Mouse (Mus musculus): ENCODE data around the gene Id2. TPM values are rescaled to one million over a fixed set of nuclear protein-coding genes. Genes with fewer than 3 reads are reported as not detected.

The Id2 gene
- polyA plus RNA-seq, 1 experiment from 2014 or later: 198 TPM

DNA sequence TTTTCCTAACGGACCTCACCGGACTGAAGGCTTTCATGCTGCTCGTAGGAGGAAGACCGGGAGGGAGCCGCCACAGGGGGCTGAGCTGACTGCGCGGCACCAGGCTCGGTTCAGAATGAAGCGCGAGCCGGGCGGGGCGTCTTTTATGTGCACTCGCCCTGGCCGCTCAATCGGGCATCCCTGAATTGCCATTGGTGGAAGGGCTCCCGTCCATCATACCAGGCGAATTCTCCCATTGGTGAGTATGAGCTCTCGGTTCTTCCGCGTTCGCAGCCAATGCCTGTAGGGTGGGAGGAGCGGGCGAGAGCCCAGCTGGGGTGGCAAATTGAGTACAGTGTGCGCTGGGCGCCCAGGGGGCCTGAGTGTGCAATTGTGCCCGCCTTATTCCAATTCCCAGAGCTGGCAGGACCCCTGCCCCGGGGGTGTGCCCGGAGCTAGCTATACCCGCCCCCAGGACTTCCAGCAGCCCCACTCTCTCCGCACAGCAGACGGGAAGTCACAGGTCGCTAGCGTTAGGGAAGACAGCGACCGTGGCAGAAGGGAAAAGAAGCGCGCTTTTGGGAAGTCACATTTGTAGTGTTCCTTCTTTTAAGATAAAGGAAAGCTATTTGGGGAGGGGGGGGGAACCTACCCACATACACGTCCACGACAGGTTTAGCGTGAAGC is 833 bp downstream of the Id2 start:
- H3K4me1 ChIP-seq (replicated peaks; ENCODE audit: control insufficient read depth, insufficient read depth, low read length): peaks cover 36% of the 10 kb centered on the region; the same call in 1 of the 2 replicates
- H3K4me2 ChIP-seq (ENCODE audit: low read depth, low read length, severe bottlenecking): peak overlapping the region; percentile 92
- no peaks in the 10 kb centered on the region for H3K36me3 ChIP-seq (ENCODE audit: control insufficient read depth, insufficient read depth, low read length)
- ATAC-seq (replicated peaks; ENCODE audit: low FRiP score) (peak; percentile 84), DNase-seq (ENCODE audit: low spot score) (peak; percentile 96)
- peaks cover 5% of the 10 kb centered on the region for H3K27me3 ChIP-seq (ENCODE audit: control insufficient read depth, insufficient read depth, low read length)
- H3K4me3 ChIP-seq (ENCODE audit: low read depth, low read length): peak overlapping the region; percentile 71
- H3K9ac ChIP-seq (ENCODE audit: low read length): peak overlapping the region; percentile 72
- under 1% methylated on average over 41 of the region's 41 CpGs for WGBS
- no peaks in the 10 kb centered on the region for H3K9me3 ChIP-seq (ENCODE audit: control insufficient read depth, low read length)
- peak overlapping the region; percentile 57 for H3K27ac ChIP-seq (ENCODE audit: low read depth, low read length)

DNA sequence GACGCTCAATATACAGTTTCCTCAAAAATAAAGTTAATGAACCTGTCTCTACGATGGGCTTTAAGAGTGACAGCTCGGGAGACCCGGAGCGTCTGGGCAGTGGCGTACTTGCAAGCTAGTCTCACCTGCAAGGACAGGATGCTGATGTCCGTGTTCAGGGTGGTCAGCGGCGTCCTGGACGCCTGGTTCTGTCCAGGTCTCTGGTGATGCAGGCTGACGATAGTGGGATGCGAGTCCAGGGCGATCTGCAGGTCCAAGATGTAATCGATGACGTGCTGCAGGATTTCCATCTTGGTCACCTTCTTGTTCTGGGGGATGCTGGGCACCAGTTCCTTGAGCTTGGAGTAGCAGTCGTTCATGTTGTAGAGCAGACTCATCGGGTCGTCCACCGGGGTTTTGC is 1.4 kb downstream of the Id2 start:
- Histone ChIP-seq H3K27ac (ENCODE audit: low read depth, low read length) (peak overlapping the region; percentile 57; the same call in 1 of the 2 replicates), H3K4me3 (ENCODE audit: low read depth, low read length) (peak overlapping the region; percentile 71), H3K9me3 (ENCODE audit: control insufficient read depth, low read length) (no peaks in the 10 kb centered on the region), H3K27me3 (ENCODE audit: control insufficient read depth, insufficient read depth, low read length) (peaks cover 5% of the 10 kb centered on the region), H3K9ac (ENCODE audit: low read length) (peak overlapping the region; percentile 72), H3K36me3 (ENCODE audit: control insufficient read depth, insufficient read depth, low read length) (no peaks in the 10 kb centered on the region), H3K4me2 (ENCODE audit: low read depth, low read length, severe bottlenecking) (peak overlapping the region; percentile 92), H3K4me1 (replicated peaks; ENCODE audit: control insufficient read depth, insufficient read depth, low read length) (peaks cover 34% of the 10 kb centered on the region; the same call in 1 of the 2 replicates)
- ATAC-seq (replicated peaks; ENCODE audit: low FRiP score) (peak; percentile 2; the same call in 1 of the 2 replicates), DNase-seq (ENCODE audit: low spot score) (no peak)
- under 1% methylated on average over 19 of the region's 19 CpGs for WGBS

DNA sequence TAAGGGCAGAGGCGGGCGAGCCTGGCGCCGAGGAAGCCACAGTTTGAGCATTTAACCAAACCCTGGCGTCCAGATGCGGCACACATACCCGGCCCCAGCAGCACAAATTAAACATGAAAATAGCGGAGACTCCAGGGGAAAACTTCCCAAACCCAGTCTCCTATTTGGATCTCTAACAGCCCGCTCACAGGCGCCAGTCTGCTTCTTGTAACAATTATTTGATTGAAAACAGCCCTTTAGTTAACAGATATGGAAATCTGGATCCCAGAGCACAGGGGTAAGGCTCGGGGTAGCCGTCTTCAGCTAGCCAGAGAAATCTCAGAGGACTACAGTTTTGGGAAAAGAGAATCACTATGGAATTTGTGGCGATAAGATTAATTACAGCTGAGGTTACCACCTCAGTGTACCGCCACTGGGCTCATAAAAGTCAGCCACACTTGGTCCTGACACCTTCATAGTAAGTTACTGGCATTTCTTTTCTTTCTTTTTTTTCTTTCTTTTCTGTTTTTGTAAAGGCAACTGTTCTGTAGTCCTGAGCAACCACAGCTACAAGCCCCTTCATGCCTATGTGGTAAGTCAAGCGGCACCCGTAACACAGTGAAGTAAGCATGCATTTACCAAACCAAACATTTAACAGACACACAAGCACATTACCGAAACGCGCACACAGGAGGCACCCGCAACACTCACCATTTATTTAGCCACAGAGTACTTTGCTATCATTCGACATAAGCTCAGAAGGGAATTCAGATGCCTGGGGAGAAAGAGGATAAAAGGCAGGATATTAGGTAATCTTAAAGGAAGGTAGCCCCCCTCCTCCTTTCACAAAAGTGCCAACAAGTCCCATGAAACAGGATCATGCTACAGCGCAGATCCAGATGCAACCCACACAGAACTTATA is 2.1 kb downstream of the Id2 start:
- peak overlapping the region; percentile 92 for H3K4me2 ChIP-seq (ENCODE audit: low read depth, low read length, severe bottlenecking)
- H3K36me3 ChIP-seq (ENCODE audit: control insufficient read depth, insufficient read depth, low read length): no peaks in the 10 kb centered on the region
- no peak for DNase-seq (ENCODE audit: low spot score)
- 0% methylated on average over 22 of the region's 22 CpGs for WGBS
- peaks cover 31% of the 10 kb centered on the region; the same call in 1 of the 2 replicates for H3K4me1 ChIP-seq (replicated peaks; ENCODE audit: control insufficient read depth, insufficient read depth, low read length)
- no peaks in the 10 kb centered on the region for H3K9me3 ChIP-seq (ENCODE audit: control insufficient read depth, low read length)
- peak overlapping the region; percentile 71 for H3K4me3 ChIP-seq (ENCODE audit: low read depth, low read length)
- H3K27me3 ChIP-seq (ENCODE audit: control insufficient read depth, insufficient read depth, low read length): peaks cover 5% of the 10 kb centered on the region
- H3K9ac ChIP-seq (ENCODE audit: low read length): peak overlapping the region; percentile 72
- peak overlapping the region; percentile 57; the same call in 1 of the 2 replicates for H3K27ac ChIP-seq (ENCODE audit: low read depth, low read length)
- ATAC-seq (replicated peaks; ENCODE audit: low FRiP score): no peak

DNA sequence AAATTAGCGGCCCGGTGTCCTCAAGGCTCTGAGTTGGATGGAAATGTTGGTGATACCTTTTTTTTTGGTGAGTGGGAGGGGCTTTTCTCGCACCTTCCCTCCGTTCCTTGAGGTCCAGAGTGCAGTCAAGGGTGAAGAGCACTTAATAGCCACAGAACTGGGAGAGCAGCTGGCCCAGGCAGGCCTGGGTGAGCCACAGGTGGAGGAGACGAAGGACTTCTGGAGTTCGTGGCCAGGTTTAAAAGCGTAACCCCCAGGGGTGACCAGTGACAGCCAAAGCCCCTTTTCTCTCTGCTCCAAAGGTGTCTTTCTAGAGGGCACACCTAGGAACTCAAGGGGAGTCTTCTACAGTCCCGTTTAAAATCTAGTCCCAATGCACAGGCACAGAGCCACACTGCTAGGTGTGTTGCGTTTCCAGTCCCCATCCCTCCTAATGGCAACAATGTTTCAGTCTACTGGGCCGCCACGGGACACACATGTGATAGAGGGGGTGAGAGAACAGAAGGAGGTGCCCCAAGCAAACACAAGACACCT is 3.6 kb downstream of the Id2 start:
- H3K27ac ChIP-seq (ENCODE audit: low read depth, low read length): no peak overlapping the region
- H3K36me3 ChIP-seq (ENCODE audit: control insufficient read depth, insufficient read depth, low read length): no peaks in the 10 kb centered on the region
- 18% methylated on average over 11 of the region's 11 CpGs for WGBS
- peaks cover 5% of the 10 kb centered on the region for H3K27me3 ChIP-seq (ENCODE audit: control insufficient read depth, insufficient read depth, low read length)
- H3K4me2 ChIP-seq (ENCODE audit: low read depth, low read length, severe bottlenecking): peak overlapping the region; percentile 55
- ATAC-seq (replicated peaks; ENCODE audit: low FRiP score): no peak
- H3K4me1 ChIP-seq (replicated peaks; ENCODE audit: control insufficient read depth, insufficient read depth, low read length): peaks cover 26% of the 10 kb centered on the region; the same call in 1 of the 2 replicates
- H3K4me3 ChIP-seq (ENCODE audit: low read depth, low read length): peak overlapping the region; percentile 23
- H3K9ac ChIP-seq (ENCODE audit: low read length): 0 out of 2 replicates have a peak overlapping the region, but pooled peaks have one; percentile 23
- DNase-seq (ENCODE audit: low spot score): peak; percentile 57
- H3K9me3 ChIP-seq (ENCODE audit: control insufficient read depth, low read length): no peaks in the 10 kb centered on the region

GRCm38 (mm10) chr12:25092751-25093211 is 4.2 kb downstream of the Id2 start:
- Histone ChIP-seq H3K36me3 (ENCODE audit: control insufficient read depth, insufficient read depth, low read length) (no peaks in the 10 kb centered on the region), H3K27me3 (ENCODE audit: control insufficient read depth, insufficient read depth, low read length) (peaks cover 5% of the 10 kb centered on the region), H3K4me1 (replicated peaks; ENCODE audit: control insufficient read depth, insufficient read depth, low read length) (peaks cover 23% of the 10 kb centered on the region; the same call in 1 of the 2 replicates), H3K27ac (ENCODE audit: low read depth, low read length) (no peak overlapping the region), H3K9me3 (ENCODE audit: control insufficient read depth, low read length) (no peaks in the 10 kb centered on the region), H3K9ac (ENCODE audit: low read length) (no peak overlapping the region), H3K4me2 (ENCODE audit: low read depth, low read length, severe bottlenecking) (peak overlapping the region; percentile 55), H3K4me3 (ENCODE audit: low read depth, low read length) (peak overlapping the region; percentile 23)
- 1% methylated on average over 17 of the region's 17 CpGs for WGBS
- DNase-seq (ENCODE audit: low spot score) (peak; percentile 71), ATAC-seq (replicated peaks; ENCODE audit: low FRiP score) (no peak)

GRCm38 (mm10) chr12:25092027-25092704 is 4.8 kb downstream of the Id2 start:
- no peaks in the 10 kb centered on the region for H3K9me3 ChIP-seq (ENCODE audit: control insufficient read depth, low read length)
- peaks cover 19% of the 10 kb centered on the region; the same call in 1 of the 2 replicates for H3K4me1 ChIP-seq (replicated peaks; ENCODE audit: control insufficient read depth, insufficient read depth, low read length)
- H3K27ac ChIP-seq (ENCODE audit: low read depth, low read length): no peak overlapping the region
- ATAC-seq (replicated peaks; ENCODE audit: low FRiP score) (peak; percentile 45), DNase-seq (ENCODE audit: low spot score) (peak; percentile 94)
- WGBS: 9% methylated on average over 25 of the region's 25 CpGs
- no peak overlapping the region for H3K9ac ChIP-seq (ENCODE audit: low read length)
- peaks cover 5% of the 10 kb centered on the region for H3K27me3 ChIP-seq (ENCODE audit: control insufficient read depth, insufficient read depth, low read length)
- no peaks in the 10 kb centered on the region for H3K36me3 ChIP-seq (ENCODE audit: control insufficient read depth, insufficient read depth, low read length)
- peak overlapping the region; percentile 23 for H3K4me3 ChIP-seq (ENCODE audit: low read depth, low read length)
- peak overlapping the region; percentile 55 for H3K4me2 ChIP-seq (ENCODE audit: low read depth, low read length, severe bottlenecking)

DNA sequence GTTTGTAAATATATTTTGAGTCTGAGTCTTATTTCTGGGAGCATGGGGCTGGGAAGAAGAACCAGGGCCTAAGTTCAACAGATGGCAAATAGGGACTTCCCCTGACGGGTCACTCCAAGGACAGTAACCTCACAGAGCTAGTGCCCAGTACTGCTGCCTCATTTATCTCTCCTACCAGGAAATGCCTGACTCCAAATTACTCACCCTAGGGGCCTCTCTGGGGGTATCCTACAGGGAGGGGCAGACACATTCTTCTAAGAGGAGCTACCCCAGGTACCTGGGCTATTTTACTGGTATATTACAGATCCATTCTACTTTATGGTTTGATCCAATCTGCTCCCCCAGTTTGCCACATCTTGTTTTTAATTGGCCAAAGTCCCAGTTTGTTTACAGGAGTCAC is 7.5 kb downstream of the Id2 start:
- Histone ChIP-seq H3K9ac (ENCODE audit: low read length) (no peak overlapping the region), H3K4me2 (ENCODE audit: low read depth, low read length, severe bottlenecking) (no peak overlapping the region), H3K27ac (ENCODE audit: low read depth, low read length) (no peak overlapping the region), H3K9me3 (ENCODE audit: control insufficient read depth, low read length) (no peaks in the 10 kb centered on the region), H3K36me3 (ENCODE audit: control insufficient read depth, insufficient read depth, low read length) (no peaks in the 10 kb centered on the region), H3K27me3 (ENCODE audit: control insufficient read depth, insufficient read depth, low read length) (peaks cover 5% of the 10 kb centered on the region), H3K4me1 (replicated peaks; ENCODE audit: control insufficient read depth, insufficient read depth, low read length) (peaks cover 12% of the 10 kb centered on the region; the same call in 1 of the 2 replicates), H3K4me3 (ENCODE audit: low read depth, low read length) (no peak overlapping the region)
- 73% methylated on average over 1 of the region's 1 CpGs for WGBS
- ATAC-seq (replicated peaks; ENCODE audit: low FRiP score) (no peak), DNase-seq (ENCODE audit: low spot score) (no peak)

DNA sequence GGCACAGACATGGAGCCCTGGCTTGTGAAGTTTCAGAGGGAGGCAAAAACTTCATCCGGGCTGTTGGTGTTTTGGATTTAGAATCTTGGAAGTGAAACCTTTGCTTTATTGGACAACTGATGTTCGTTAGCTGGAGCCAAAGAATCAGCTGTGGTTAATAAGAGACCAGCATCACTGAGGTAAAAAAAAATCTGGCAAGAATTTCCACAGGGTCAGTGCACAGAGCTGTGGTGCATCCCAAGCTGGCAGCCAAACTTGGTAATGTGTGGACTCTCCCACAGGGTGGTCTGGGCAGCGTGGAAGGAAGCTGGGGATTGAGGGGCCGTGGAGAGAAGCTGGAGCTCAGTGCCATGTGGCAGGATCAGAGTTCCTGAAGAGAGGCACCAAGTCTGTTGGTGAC is 10.0 kb downstream of the Id2 start:
- Histone ChIP-seq H3K4me3 (ENCODE audit: low read depth, low read length) (no peak overlapping the region), H3K27ac (ENCODE audit: low read depth, low read length) (no peak overlapping the region), H3K27me3 (ENCODE audit: control insufficient read depth, insufficient read depth, low read length) (no peaks in the 10 kb centered on the region), H3K9me3 (ENCODE audit: control insufficient read depth, low read length) (no peaks in the 10 kb centered on the region), H3K36me3 (ENCODE audit: control insufficient read depth, insufficient read depth, low read length) (no peaks in the 10 kb centered on the region), H3K4me1 (replicated peaks; ENCODE audit: control insufficient read depth, insufficient read depth, low read length) (no peaks in the 10 kb centered on the region), H3K9ac (ENCODE audit: low read length) (no peak overlapping the region), H3K4me2 (ENCODE audit: low read depth, low read length, severe bottlenecking) (no peak overlapping the region)
- WGBS: 62% methylated on average over 4 of the region's 4 CpGs
- no peak for ATAC-seq (replicated peaks; ENCODE audit: low FRiP score)
- no peak for DNase-seq (ENCODE audit: low spot score)

Data from forebrain, embryonic 11.5 days (tissue).